Mouse (Mus musculus): Measurements from ENCODE around the gene H2al1k. TPM values are rescaled to one million over a fixed set of nuclear protein-coding genes. Genes with fewer than 3 reads are reported as not detected.
"Not testable (repeated sequence)": the region's sequence is repeated elsewhere in the genome, so short reads cannot be mapped to it uniquely, and the experiment has no call there.

Gene H2al1k
- not detected in 2 replicates for polyA plus RNA-seq (2016; fragmentation: Nextera tagmentation; extraction: Ambion mirVana)

GRCm38 (mm10) chrX:9350327-9350726, at the start of gene H2al1k:
Gene H2al1k, plus strand, starts transcription at chrX:9350627.
- not testable (repeated sequence) for H3K4me1 ChIP-seq (replicated peaks); H3K27ac ChIP-seq; H3K36me3 ChIP-seq; H3K27me3 ChIP-seq (ENCODE audit: insufficient read depth, poor library complexity, severe bottlenecking); DNase-seq (ENCODE audit: low spot score); H3K9me3 ChIP-seq; H3K4me3 ChIP-seq
- no CpG with 5 or more reads among the region's 2 CpGs for WGBS

- Histone ChIP-seq H3K36me3 (no peaks in the 10 kb centered on the region), H3K4me3 (no peak overlapping the region), H3K27me3 (ENCODE audit: insufficient read depth, poor library complexity, severe bottlenecking) (no peaks in the 10 kb centered on the region), H3K4me1 (replicated peaks) (no peaks in the 10 kb centered on the region), H3K9me3 (no peaks in the 10 kb centered on the region), H3K27ac (no peak overlapping the region)
- DNase-seq (ENCODE audit: low spot score), result no peak
- WGBS, result 84% methylated on average over 5 of the region's 5 CpGs
These were observed 47.6 kb upstream of the H2al1k start for GRCm38 (mm10) chrX:9302791-9303190.

DNA sequence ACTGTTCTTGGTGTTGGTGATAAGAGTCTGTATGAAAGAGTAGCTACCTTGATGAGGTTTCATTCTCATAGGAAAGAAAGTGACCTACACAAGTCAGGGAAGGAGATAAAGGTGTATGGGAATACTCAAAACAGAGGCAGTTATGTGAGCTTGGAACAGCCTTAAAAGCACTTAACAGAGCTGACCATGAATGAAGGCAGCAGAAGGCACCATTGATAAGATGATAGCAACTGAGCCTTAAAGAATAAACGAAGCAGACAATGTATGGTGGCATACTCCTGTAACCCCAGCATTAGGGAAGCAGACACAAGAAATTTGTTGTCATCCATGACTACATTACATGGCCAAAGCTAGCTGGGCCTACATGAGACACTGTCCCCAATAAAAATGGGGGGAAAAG, 47.0 kb upstream of the H2al1k start:
- H3K27me3 ChIP-seq (ENCODE audit: insufficient read depth, poor library complexity, severe bottlenecking), result no peaks in the 10 kb centered on the region
- no peaks in the 10 kb centered on the region for H3K9me3 ChIP-seq
- H3K4me3 ChIP-seq, result no peak overlapping the region
- WGBS, result 69% methylated on average over 1 of the region's 1 CpGs
- H3K36me3 ChIP-seq, result no peaks in the 10 kb centered on the region
- H3K4me1 ChIP-seq (replicated peaks), result no peaks in the 10 kb centered on the region
- no peak for DNase-seq (ENCODE audit: low spot score)
- no peak overlapping the region for H3K27ac ChIP-seq

GRCm38 (mm10) chrX:9316457-9316856, 34.0 kb upstream of the H2al1k start:
- H3K36me3 ChIP-seq; DNase-seq (ENCODE audit: low spot score); H3K27me3 ChIP-seq (ENCODE audit: insufficient read depth, poor library complexity, severe bottlenecking); H3K9me3 ChIP-seq; H3K4me1 ChIP-seq (replicated peaks); H3K4me3 ChIP-seq; H3K27ac ChIP-seq: not testable (repeated sequence)

DNA sequence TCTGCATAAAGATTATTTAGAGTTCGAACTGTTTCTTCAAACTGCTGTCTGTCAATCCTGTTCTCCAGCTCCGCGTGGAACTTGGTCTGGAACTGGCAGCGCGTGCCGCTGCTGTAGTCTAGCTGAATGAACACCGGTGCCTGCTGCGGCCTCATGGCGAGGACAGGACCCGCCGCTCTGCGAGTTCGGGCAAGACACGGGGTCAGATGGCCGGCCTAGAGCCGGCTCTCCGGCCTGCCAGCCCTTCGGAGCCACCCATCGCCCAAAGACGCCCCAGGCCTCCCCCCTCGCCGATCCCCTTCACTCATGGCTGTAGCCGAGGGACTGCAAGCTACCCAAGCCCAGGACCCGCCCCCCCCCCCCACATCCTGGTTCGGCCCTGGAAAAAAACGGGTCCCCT, 22.5 kb upstream of the H2al1k start:
- H3K36me3 ChIP-seq; H3K27ac ChIP-seq; H3K9me3 ChIP-seq; DNase-seq (ENCODE audit: low spot score); H3K27me3 ChIP-seq (ENCODE audit: insufficient read depth, poor library complexity, severe bottlenecking); H3K4me3 ChIP-seq; H3K4me1 ChIP-seq (replicated peaks): not testable (repeated sequence)
- WGBS, result 91% methylated on average over 26 of the region's 26 CpGs

DNA sequence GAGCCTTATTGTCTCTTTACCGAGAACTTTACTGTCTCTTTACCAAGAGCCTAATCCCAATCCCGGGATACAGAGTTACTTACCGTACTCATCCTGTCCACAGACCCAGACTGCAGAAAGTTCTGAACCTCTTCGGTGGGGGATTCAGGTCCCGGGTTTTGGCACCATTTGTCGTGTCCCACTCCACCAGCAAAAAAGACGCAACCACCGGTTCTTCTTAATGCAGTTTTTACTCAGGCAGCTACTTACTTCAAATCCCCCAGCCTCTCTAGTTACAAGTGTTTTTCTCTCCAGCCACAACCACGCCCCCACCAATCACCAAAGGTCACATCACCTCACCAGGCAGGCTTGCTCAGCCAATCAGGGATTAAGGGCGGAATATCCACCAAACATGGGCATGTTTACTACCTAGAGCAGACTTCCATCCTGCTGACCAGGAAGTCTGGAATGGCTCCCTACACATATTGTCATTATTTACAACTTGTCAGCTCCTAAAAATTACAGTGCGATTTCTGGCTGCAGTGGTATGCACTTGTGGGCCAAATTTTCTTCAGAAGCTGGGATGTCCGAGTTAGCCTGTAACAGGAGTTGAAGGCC, 18.0 kb upstream of the H2al1k start:
- not testable (repeated sequence) for H3K4me3 ChIP-seq; H3K27me3 ChIP-seq (ENCODE audit: insufficient read depth, poor library complexity, severe bottlenecking); H3K4me1 ChIP-seq (replicated peaks); DNase-seq (ENCODE audit: low spot score); H3K9me3 ChIP-seq; H3K27ac ChIP-seq; H3K36me3 ChIP-seq
- WGBS, result 90% methylated on average over 12 of the region's 12 CpGs

DNA sequence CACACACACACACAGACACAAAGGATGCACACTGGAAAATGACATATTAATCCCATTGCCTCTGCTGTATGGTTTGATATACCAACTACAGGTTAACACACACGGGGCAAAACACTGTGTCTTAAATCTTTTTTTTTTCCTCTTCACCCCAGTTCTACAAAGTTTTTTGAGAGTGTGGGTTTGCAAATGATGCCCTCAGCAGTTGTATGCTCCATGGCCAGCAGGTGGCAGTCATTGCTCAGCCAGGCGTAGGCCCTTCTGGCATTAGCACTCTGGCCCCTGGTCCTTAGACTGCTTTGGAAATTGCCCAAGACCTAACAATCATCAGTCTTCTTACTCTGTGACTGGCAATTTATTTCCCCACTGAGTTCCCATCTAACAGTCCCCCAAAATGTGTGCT, 17.4 kb upstream of the H2al1k start:
- not testable (repeated sequence) for H3K9me3 ChIP-seq; H3K27me3 ChIP-seq (ENCODE audit: insufficient read depth, poor library complexity, severe bottlenecking); H3K4me3 ChIP-seq; H3K27ac ChIP-seq; H3K4me1 ChIP-seq (replicated peaks); DNase-seq (ENCODE audit: low spot score); H3K36me3 ChIP-seq
- 72% methylated on average over 2 of the region's 2 CpGs for WGBS

DNA sequence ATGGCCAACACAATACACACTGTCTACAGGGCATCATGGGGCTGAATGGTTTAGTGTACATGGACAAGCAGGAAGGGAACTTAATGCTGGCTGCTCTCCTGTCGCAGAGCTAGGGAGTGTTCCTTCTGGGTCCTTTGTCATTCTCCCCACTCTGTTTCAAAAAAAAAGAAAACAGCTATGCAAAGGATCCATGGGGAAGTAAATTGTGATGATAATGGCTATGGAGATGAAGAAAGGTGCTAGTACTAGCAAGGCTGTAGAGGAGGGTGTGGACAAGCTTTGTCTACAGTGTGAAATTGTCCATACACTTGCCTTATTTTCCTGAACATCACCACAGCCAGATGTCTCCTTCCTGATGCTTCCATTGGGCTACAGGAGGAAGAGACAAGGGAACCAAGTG, 15.4 kb upstream of the H2al1k start:
- not testable (repeated sequence) for H3K4me3 ChIP-seq; H3K9me3 ChIP-seq; DNase-seq (ENCODE audit: low spot score); H3K27ac ChIP-seq; H3K27me3 ChIP-seq (ENCODE audit: insufficient read depth, poor library complexity, severe bottlenecking); H3K4me1 ChIP-seq (replicated peaks); H3K36me3 ChIP-seq
- 50% methylated on average over 1 of the region's 1 CpGs for WGBS

DNA sequence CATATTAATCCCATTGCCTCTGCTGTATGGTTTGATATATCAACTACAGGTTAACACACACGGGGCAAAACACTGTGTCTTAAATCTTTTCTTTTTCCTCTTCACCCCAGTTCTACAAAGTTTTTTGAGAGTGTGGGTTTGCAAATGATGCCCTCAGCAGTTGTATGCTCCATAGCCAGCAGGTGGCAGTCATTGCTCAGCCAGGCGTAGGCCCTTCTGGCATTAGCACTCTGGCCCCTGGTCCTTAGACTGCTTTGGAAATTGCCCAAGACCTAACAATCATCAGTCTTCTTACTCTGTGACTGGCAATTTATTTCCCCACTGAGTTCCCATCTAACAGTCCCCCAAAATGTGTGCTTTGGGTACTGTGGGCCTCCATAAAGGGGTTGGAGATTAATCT, 23.6 kb downstream of the H2al1k start:
- H3K4me3 ChIP-seq; H3K4me1 ChIP-seq (replicated peaks); H3K9me3 ChIP-seq; H3K36me3 ChIP-seq; H3K27ac ChIP-seq; H3K27me3 ChIP-seq (ENCODE audit: insufficient read depth, poor library complexity, severe bottlenecking); DNase-seq (ENCODE audit: low spot score): not testable (repeated sequence)
- 41% methylated on average over 2 of the region's 2 CpGs for WGBS

DNA sequence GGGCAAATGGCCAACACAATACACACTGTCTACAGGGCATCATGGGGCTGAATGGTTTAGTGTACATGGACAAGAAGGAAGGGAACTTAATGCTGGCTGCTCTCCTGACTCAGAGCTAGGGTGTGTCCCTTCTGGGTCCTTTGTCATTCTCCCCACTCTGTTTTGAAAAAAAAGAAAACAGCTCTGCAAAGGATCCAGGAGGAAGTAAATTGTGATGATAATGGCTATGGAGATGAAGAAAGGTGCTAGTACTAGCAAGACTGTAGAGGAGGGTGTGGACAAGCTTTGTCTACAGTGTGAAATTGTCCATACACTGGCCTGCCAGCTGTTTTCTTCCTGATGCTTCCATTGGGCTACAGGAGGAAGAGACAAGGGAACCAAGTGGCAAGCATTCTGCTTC, 25.5 kb downstream of the H2al1k start:
- not testable (repeated sequence) for H3K27ac ChIP-seq; DNase-seq (ENCODE audit: low spot score); H3K4me3 ChIP-seq; H3K36me3 ChIP-seq; H3K9me3 ChIP-seq; H3K4me1 ChIP-seq (replicated peaks); H3K27me3 ChIP-seq (ENCODE audit: insufficient read depth, poor library complexity, severe bottlenecking)

Other genes starting within 250 kb of the H2al1k start
- gene 4930402K13Rik, start 246.1 kb upstream of the H2al1k start, polyA plus RNA-seq (2016; fragmentation: Nextera tagmentation; extraction: Ambion mirVana), result not detected in 2 replicates
- gene Lancl3, start 150.7 kb upstream of the H2al1k start, polyA plus RNA-seq (2016; fragmentation: Nextera tagmentation; extraction: Ambion mirVana), result 0.55 and 0.91 TPM in 2 replicates
- gene Gm14862, start 93.7 kb upstream of the H2al1k start, polyA plus RNA-seq (2016; fragmentation: Nextera tagmentation; extraction: Ambion mirVana), result not detected in 2 replicates
- 2.1 and 2.5 TPM in 2 replicates for gene Xk, start 77.9 kb upstream of the H2al1k start, polyA plus RNA-seq (2016; fragmentation: Nextera tagmentation; extraction: Ambion mirVana)
- not detected in 2 replicates for gene H2al1m, start 66.9 kb upstream of the H2al1k start, polyA plus RNA-seq (2016; fragmentation: Nextera tagmentation; extraction: Ambion mirVana)
- gene Cybb, start 137.1 kb downstream of the H2al1k start, polyA plus RNA-seq (2016; fragmentation: Nextera tagmentation; extraction: Ambion mirVana), result 0.41 and 0.84 TPM in 2 replicates
- not detected in 2 replicates for gene H2al1o, start 221.8 kb downstream of the H2al1k start, polyA plus RNA-seq (2016; fragmentation: Nextera tagmentation; extraction: Ambion mirVana)

Measured in hindbrain, embryonic 10.5 days (tissue).